Mouse (Mus musculus) CH12.LX (cell line): ENCODE measurements at regions not wholly inside any gene's neighbourhood (a gene's known extent, or its start where the extent isn't known, plus 50 kb on each side); places are given as distances from the start of the nearest gene placed in this dataset.

Experiments used
- DNase-seq: peaks from one replicate; pipeline ENCODE4 v3.0.0-alpha.2; 2013; ENCODE audit errors: extremely low read depth
- H3K27ac ChIP-seq: 2 replicates; pipeline ENCODE4 v1.5.1; 2012; ENCODE audit warnings: low read depth, mild to moderate bottlenecking, control low read depth, moderate library complexity; ENCODE audit not compliant: insufficient read depth
- H3K27me3 ChIP-seq: replicated peaks from 2 replicates; pipeline ENCODE3; 2012; ENCODE audit warnings: inconsistent platforms
- H3K36me3 ChIP-seq, 2 experiments: replicated peaks in 1 of 2; 2 replicates each; pipeline versions ENCODE3 to v1.6.1; 2012; ENCODE audit warnings: inconsistent platforms in 1 of 2, low read length in 1 of 2, mild to moderate bottlenecking in 1 of 2, mixed read lengths in 1 of 2, moderate library complexity in 1 of 2; ENCODE audit not compliant: control insufficient read depth in 1 of 2, insufficient read depth in 1 of 2
- H3K4me1 ChIP-seq, 2 experiments: 2 replicates each; pipeline ENCODE4 v1.6.1; 2012; ENCODE audit warnings: inconsistent platforms in 1 of 2, moderate library complexity in 1 of 2; ENCODE audit not compliant: insufficient read depth in 2 of 2, control insufficient read depth in 1 of 2
- H3K4me2 ChIP-seq: 2 replicates; pipeline ENCODE4 v1.6.1; 2012; ENCODE audit warnings: low read depth, mild to moderate bottlenecking, control low read depth; ENCODE audit not compliant: poor library complexity, insufficient read depth, severe bottlenecking
- H3K4me3 ChIP-seq, 3 experiments: fragments of 150-350 bp in 1 of 3; sonication (generic) in 1 of 3; replicated peaks in 1 of 3; 2 replicates each; pipeline versions ENCODE3 to v1.5.1; 2011 to 2012; ENCODE audit warnings: low read depth in 2 of 3, low read length in 2 of 3, mild to moderate bottlenecking in 2 of 3, moderate library complexity in 2 of 3, control low read depth in 1 of 3, improper control_type of control experiment in 1 of 3, inconsistent platforms in 1 of 3, mixed read lengths in 1 of 3; ENCODE audit not compliant: poor library complexity in 1 of 3
- H3K79me2 ChIP-seq: replicated peaks from 2 replicates; pipeline ENCODE4 v1.6.1; 2012; ENCODE audit warnings: mild to moderate bottlenecking, moderate library complexity; ENCODE audit not compliant: control insufficient read depth, poor library complexity, insufficient read depth, severe bottlenecking; ENCODE audit errors: extremely low read depth
- H3K9ac ChIP-seq: 2 replicates; pipeline ENCODE4 v1.6.1; 2012; ENCODE audit warnings: low read depth, mild to moderate bottlenecking, control low read depth, moderate library complexity; ENCODE audit not compliant: insufficient read depth
- H3K9me3 ChIP-seq: replicated peaks from 2 replicates; pipeline ENCODE3; 2012; ENCODE audit warnings: low read length, inconsistent platforms, mixed read lengths
- CHD1 ChIP-seq: IDR thresholded peaks from 2 replicates; pipeline ENCODE4 v1.6.1; 2012; ENCODE audit warnings: low read depth, low read length, improper control_type of control experiment, inconsistent platforms
- E2F4 ChIP-seq: IDR thresholded peaks from 2 replicates; pipeline ENCODE4 v1.6.1; 2011; ENCODE audit warnings: low read depth, low read length, improper control_type of control experiment; ENCODE audit not compliant: insufficient replicate concordance
- ELF1 ChIP-seq: IDR thresholded peaks from 2 replicates; pipeline ENCODE4 v1.6.1; 2014; ENCODE audit warnings: low read depth, mild to moderate bottlenecking, inconsistent platforms, low read length, improper control_type of control experiment
- EP300 ChIP-seq: IDR thresholded peaks from 2 replicates; pipeline ENCODE4 v1.6.1; 2011; ENCODE audit warnings: low read length, improper control_type of control experiment
- GABPA ChIP-seq: IDR thresholded peaks from 2 replicates; pipeline ENCODE4 v1.6.1; 2012; ENCODE audit warnings: low read depth, low read length, improper control_type of control experiment, inconsistent platforms; ENCODE audit not compliant: insufficient replicate concordance
- IRF4 ChIP-seq: IDR thresholded peaks from 2 replicates; pipeline ENCODE4 v1.6.1; 2014; ENCODE audit warnings: low read depth, mild to moderate bottlenecking, inconsistent platforms, low read length, improper control_type of control experiment
- JUND ChIP-seq: conservative IDR thresholded peaks from 2 replicates; pipeline ENCODE4 v1.6.1; 2011; ENCODE audit warnings: low read depth, low read length, improper control_type of control experiment
- MAFK ChIP-seq: IDR thresholded peaks from 2 replicates; pipeline ENCODE4 v1.6.1; 2011; ENCODE audit warnings: low read length, improper control_type of control experiment; ENCODE audit not compliant: insufficient replicate concordance
- MEF2A ChIP-seq: IDR thresholded peaks from 2 replicates; pipeline ENCODE4 v1.6.1; 2014; ENCODE audit warnings: low read depth, mild to moderate bottlenecking, inconsistent platforms, low read length, improper control_type of control experiment, borderline replicate concordance
- NELFE ChIP-seq: IDR thresholded peaks from 2 replicates; pipeline ENCODE4 v1.6.1; 2011; ENCODE audit warnings: low read depth, low read length, improper control_type of control experiment
- PAX5 ChIP-seq: IDR thresholded peaks from 2 replicates; pipeline ENCODE4 v1.6.1; 2012; ENCODE audit warnings: low read length, inconsistent platforms, mixed read lengths
- POLR2A ChIP-seq: IDR thresholded peaks from 2 replicates; pipeline ENCODE4 v1.6.1; 2011; ENCODE audit warnings: low read depth, mild to moderate bottlenecking, improper control_type of control experiment, low read length
- RAD21 ChIP-seq: IDR thresholded peaks from 2 replicates; pipeline ENCODE4 v1.6.1; 2011; ENCODE audit warnings: low read depth, mild to moderate bottlenecking, low read length, improper control_type of control experiment, moderate library complexity
- RCOR1 ChIP-seq: conservative IDR thresholded peaks from 2 replicates; pipeline ENCODE4 v1.6.1; 2012; ENCODE audit warnings: low read depth, mild to moderate bottlenecking, inconsistent platforms, low read length, improper control_type of control experiment
- SIN3A ChIP-seq: IDR thresholded peaks from 2 replicates; pipeline ENCODE4 v1.6.1; 2012; ENCODE audit warnings: low read length, improper control_type of control experiment, inconsistent platforms
- TBP ChIP-seq: conservative IDR thresholded peaks from 2 replicates; pipeline ENCODE4 v1.6.1; 2011; ENCODE audit warnings: low read depth, low read length, improper control_type of control experiment
- ZC3H11A ChIP-seq: IDR thresholded peaks from 2 replicates; pipeline ENCODE4 v1.6.1; 2012; ENCODE audit warnings: low read depth, mild to moderate bottlenecking, inconsistent platforms, low read length, improper control_type of control experiment
- ZKSCAN1 ChIP-seq: IDR thresholded peaks from 2 replicates; pipeline ENCODE4 v1.6.1; 2012; ENCODE audit warnings: low read depth, inconsistent platforms, low read length, improper control_type of control experiment, borderline replicate concordance
- ZNF384 ChIP-seq: IDR thresholded peaks from 2 replicates; pipeline ENCODE4 v1.6.1; 2012; ENCODE audit warnings: low read depth, low read length, improper control_type of control experiment, inconsistent platforms
- dilution Hi-C: fragments of 300-500 bp; cut with MboI; formaldehyde crosslinking; loops from 2 replicates; pipeline ENCODE4 v1.14.3; 2020; ENCODE audit warnings: low sequenced_read_pairs; ENCODE audit not compliant: extremely low pct_unique_long_range_greater_than_20kb, extremely low pct_ligation_motif_present
- in situ Hi-C: fragments of 300-500 bp; cut with MboI; formaldehyde crosslinking; loops from 3 replicates; pipeline ENCODE4 v1.14.3; 2019; ENCODE audit warnings: low sequenced_read_pairs, low pct_ligation_motif_present, low pct_unique_long_range_greater_than_20kb, mixed read lengths

GRCm38 (mm10) chr8:115473974-115474373 lies 233.6 kb downstream of the Maf start:
- Histone ChIP-seq H3K27ac (no peak overlapping the region), H3K4me2 (no peak overlapping the region), H3K4me3 (no peak overlapping the region), H3K36me3 (no peaks in the 10 kb centered on the region), H3K4me1 (no peaks in the 10 kb centered on the region), H3K9me3 (no peaks in the 10 kb centered on the region), H3K9ac (no peak overlapping the region), H3K27me3 (peaks cover 64% of the 10 kb centered on the region), H3K79me2 (no peaks in the 10 kb centered on the region)
- TF ChIP-seq NELFE, result no peak
- no peak for TF ChIP-seq ELF1
- TF ChIP-seq POLR2A, result no peak
- no peak for TF ChIP-seq PAX5
- TF ChIP-seq E2F4, result no peak
- TF ChIP-seq SIN3A, result no peak
- dilution Hi-C loops, result no loop called here
- in situ Hi-C loops, result no loop called here
- DNase-seq, result no peak

- H3K9me3 ChIP-seq, result no peaks in the 10 kb centered on the region
- H3K79me2 ChIP-seq, result no peaks in the 10 kb centered on the region
- no peak overlapping the region for H3K27ac ChIP-seq
- H3K4me2 ChIP-seq, result no peak overlapping the region
- in situ Hi-C loops, result no loop called here
- peaks cover 68% of the 10 kb centered on the region for H3K27me3 ChIP-seq
- no peaks in the 10 kb centered on the region for H3K36me3 ChIP-seq
- DNase-seq, result no peak
- no peak overlapping the region for H3K4me3 ChIP-seq
- dilution Hi-C loops, result no loop called here
- no peak for TF ChIP-seq ZNF384
- TF ChIP-seq RCOR1, result no peak
- H3K9ac ChIP-seq, result no peak overlapping the region
- H3K4me1 ChIP-seq, result no peaks in the 10 kb centered on the region
Observed at GRCm38 (mm10) chr8:115466553-115466952, 241.0 kb downstream of the Maf start.

- no peak for TF ChIP-seq ELF1
- TF ChIP-seq TBP, result no peak
- no peak for TF ChIP-seq ZKSCAN1
- TF ChIP-seq PAX5, result no peak
- TF ChIP-seq GABPA, result no peak
- no peak for TF ChIP-seq ZNF384
- no peak for TF ChIP-seq IRF4
- no peak for TF ChIP-seq RAD21
- no peak for TF ChIP-seq JUND
- TF ChIP-seq ZC3H11A, result no peak
- no peak for TF ChIP-seq MAFK
- TF ChIP-seq EP300, result no peak
- no peak for TF ChIP-seq RCOR1
- TF ChIP-seq CHD1, result no peak
- TF ChIP-seq MEF2A, result no peak
- Histone ChIP-seq H3K4me2 (no peak overlapping the region), H3K4me1 (no peaks in the 10 kb centered on the region), H3K27ac (no peak overlapping the region), H3K79me2 (no peaks in the 10 kb centered on the region), H3K9me3 (no peaks in the 10 kb centered on the region), H3K36me3 (no peaks in the 10 kb centered on the region), H3K9ac (no peak overlapping the region), H3K27me3 (peaks cover 71% of the 10 kb centered on the region), H3K4me3 (no peak overlapping the region)
- dilution Hi-C loops, result no loop called here
- in situ Hi-C loops, result no loop called here
- DNase-seq, result no peak
Observed at GRCm38 (mm10) chr8:115466122-115466521, 241.5 kb downstream of the Maf start.
